Mouse (Mus musculus) CH12.LX (cell line): ENCODE results near the gene Sgca.

Experiments used
- EP300 ChIP-seq: IDR thresholded peaks from 2 replicates; pipeline ENCODE4 v1.6.1; 2011; ENCODE audit warnings: low read length, improper control_type of control experiment
- MEF2A ChIP-seq: IDR thresholded peaks from 2 replicates; pipeline ENCODE4 v1.6.1; 2014; ENCODE audit warnings: low read depth, mild to moderate bottlenecking, inconsistent platforms, low read length, improper control_type of control experiment, borderline replicate concordance
- ZNF384 ChIP-seq: IDR thresholded peaks from 2 replicates; pipeline ENCODE4 v1.6.1; 2012; ENCODE audit warnings: low read depth, low read length, improper control_type of control experiment, inconsistent platforms

- no peak for TF ChIP-seq ZNF384
- no peak for TF ChIP-seq EP300
- TF ChIP-seq MEF2A, result no peak
Measured at GRCm38 (mm10) chr11:94941121-94941520, 35.0 kb downstream of the Sgca start.
